Mouse (Mus musculus): Measurements from ENCODE around the gene Lta. TPM values are rescaled to one million over a fixed set of nuclear protein-coding genes. Genes with fewer than 3 reads are reported as not detected.

The Lta gene
- polyA plus RNA-seq, 1 experiment from 2014 or later = not detected

- 83% methylated on average over 28 of the region's 28 CpGs for WGBS
Measured at GRCm38 (mm10) chr17:35220156-35220952, 15.2 kb upstream of the Lta start, which contains the start of gene Gm16181. TSS of gene Gm16181 (plus strand) at chr17:35220834.

GRCm38 (mm10) chr17:35219601-35220041 lies 14.5 kb upstream of the Lta start:
- no peak for ATAC-seq (ENCODE audit: insufficient number of reproducible peaks, low FRiP score, low TSS enrichment, low read depth)
- Histone ChIP-seq H3K9me3 (no peaks in the 10 kb centered on the region), H3K27ac (no peak overlapping the region), H3K27me3 (no peaks in the 10 kb centered on the region), H3K4me2 (no peak overlapping the region), H3K36me3 (peaks cover 13% of the 10 kb centered on the region), H3K4me1 (0 out of 2 replicates have a peak, but pooled peaks cover 6% of the 10 kb centered on the region), H3K9ac (no peak overlapping the region), H3K4me3 (no peak overlapping the region)
- WGBS = 81% methylated on average over 6 of the region's 6 CpGs

More at GRCm38 (mm10) chr17:35220156-35220952, 15.2 kb upstream of the Lta start, which contains the start of gene Gm16181:
- Histone ChIP-seq H3K4me3 (no peak within 1 kb of the TSS), H3K9me3 (no peaks in the 10 kb centered on the region), H3K27me3 (no peaks in the 10 kb centered on the region), H3K9ac (no peak within 1 kb of the TSS), H3K4me2 (no peak within 1 kb of the TSS), H3K36me3 (peaks cover 18% of the 10 kb centered on the region), H3K27ac (no peak within 1 kb of the TSS), H3K4me1 (0 out of 2 replicates have a peak, but pooled peaks cover 6% of the 10 kb centered on the region)
- no peak for ATAC-seq (ENCODE audit: insufficient number of reproducible peaks, low FRiP score, low TSS enrichment, low read depth)

DNA sequence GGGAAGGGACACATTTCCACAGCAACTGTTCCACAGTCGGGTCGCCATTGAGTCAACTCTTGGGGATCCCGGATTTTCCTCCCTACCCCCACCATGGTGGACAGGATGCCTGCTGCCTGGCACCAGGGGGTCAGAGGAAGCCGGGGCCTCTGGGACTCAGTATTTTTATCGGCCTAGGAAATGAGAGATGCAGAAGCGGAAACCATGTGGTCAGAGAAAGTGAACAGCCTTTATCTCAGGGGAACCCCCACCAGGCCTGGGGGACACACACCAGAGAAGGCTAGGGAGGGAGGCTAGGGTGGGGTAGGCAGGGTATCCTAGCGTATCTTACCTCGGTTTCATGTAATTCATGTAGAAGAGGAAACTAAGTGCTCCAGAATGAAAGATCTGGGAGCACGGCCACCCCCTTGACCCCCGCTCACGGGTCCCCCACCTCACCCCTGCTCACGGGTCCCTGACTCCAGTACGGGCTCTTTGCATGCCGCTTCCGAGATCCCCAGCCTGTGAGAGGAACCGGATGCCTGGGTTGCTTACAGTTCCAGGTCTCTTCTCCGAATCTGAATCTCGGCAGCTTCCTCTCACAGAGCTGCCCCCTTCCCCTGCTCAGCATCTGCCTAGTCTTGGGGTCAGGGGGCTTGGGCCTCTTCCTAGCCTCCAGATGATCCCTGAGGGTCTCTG lies 13.5 kb upstream of the Lta start:
- Histone ChIP-seq H3K27me3 (no peaks in the 10 kb centered on the region), H3K36me3 (peaks cover 13% of the 10 kb centered on the region), H3K4me2 (no peak overlapping the region), H3K27ac (no peak overlapping the region), H3K9me3 (no peaks in the 10 kb centered on the region), H3K4me3 (no peak overlapping the region), H3K9ac (no peak overlapping the region), H3K4me1 (0 out of 2 replicates have a peak, but pooled peaks cover 6% of the 10 kb centered on the region)
- no peak for ATAC-seq (ENCODE audit: insufficient number of reproducible peaks, low FRiP score, low TSS enrichment, low read depth)
- 75% methylated on average over 18 of the region's 18 CpGs for WGBS

GRCm38 (mm10) chr17:35213071-35213470 lies 7.9 kb upstream of the Lta start:
- ATAC-seq (ENCODE audit: insufficient number of reproducible peaks, low FRiP score, low TSS enrichment, low read depth) = no peak
- H3K9me3 ChIP-seq = no peaks in the 10 kb centered on the region

DNA sequence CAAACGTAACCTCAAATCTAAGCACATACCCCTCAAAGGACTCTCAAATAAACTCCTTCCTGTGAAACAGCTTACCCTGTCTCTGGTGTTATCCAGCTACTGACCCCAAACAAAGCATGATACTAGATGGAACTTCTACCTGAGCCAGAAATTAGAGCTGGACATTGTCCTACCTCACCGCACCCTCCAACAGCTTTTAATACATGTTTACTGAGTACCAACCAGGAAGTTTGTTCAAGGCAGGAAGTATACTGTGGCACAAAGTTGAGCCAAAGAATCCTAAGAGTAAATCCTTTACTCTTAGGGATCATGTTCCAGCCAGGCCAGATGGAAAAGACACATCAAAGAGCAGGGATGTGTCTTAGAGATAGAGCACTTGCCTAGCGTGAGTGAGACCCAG lies 5.4 kb upstream of the Lta start:
- no peaks in the 10 kb centered on the region for H3K4me1 ChIP-seq
- H3K9me3 ChIP-seq = no peaks in the 10 kb centered on the region
- no peak overlapping the region for H3K9ac ChIP-seq
- H3K27me3 ChIP-seq = no peaks in the 10 kb centered on the region
- H3K4me3 ChIP-seq = no peak overlapping the region
- no peaks in the 10 kb centered on the region for H3K36me3 ChIP-seq
- ATAC-seq (ENCODE audit: insufficient number of reproducible peaks, low FRiP score, low TSS enrichment, low read depth) = no peak
- WGBS = 57% methylated on average over 3 of the region's 3 CpGs
- H3K27ac ChIP-seq = no peak overlapping the region
- H3K4me2 ChIP-seq = no peak overlapping the region

More at GRCm38 (mm10) chr17:35213071-35213470, 7.9 kb upstream of the Lta start:
- H3K4me2 ChIP-seq = no peak overlapping the region
- no peaks in the 10 kb centered on the region for H3K4me1 ChIP-seq
- 89% methylated on average over 5 of the region's 5 CpGs for WGBS
- no peaks in the 10 kb centered on the region for H3K36me3 ChIP-seq
- no peak overlapping the region for H3K27ac ChIP-seq
- H3K27me3 ChIP-seq = no peaks in the 10 kb centered on the region
- no peak overlapping the region for H3K4me3 ChIP-seq
- no peak overlapping the region for H3K9ac ChIP-seq

DNA sequence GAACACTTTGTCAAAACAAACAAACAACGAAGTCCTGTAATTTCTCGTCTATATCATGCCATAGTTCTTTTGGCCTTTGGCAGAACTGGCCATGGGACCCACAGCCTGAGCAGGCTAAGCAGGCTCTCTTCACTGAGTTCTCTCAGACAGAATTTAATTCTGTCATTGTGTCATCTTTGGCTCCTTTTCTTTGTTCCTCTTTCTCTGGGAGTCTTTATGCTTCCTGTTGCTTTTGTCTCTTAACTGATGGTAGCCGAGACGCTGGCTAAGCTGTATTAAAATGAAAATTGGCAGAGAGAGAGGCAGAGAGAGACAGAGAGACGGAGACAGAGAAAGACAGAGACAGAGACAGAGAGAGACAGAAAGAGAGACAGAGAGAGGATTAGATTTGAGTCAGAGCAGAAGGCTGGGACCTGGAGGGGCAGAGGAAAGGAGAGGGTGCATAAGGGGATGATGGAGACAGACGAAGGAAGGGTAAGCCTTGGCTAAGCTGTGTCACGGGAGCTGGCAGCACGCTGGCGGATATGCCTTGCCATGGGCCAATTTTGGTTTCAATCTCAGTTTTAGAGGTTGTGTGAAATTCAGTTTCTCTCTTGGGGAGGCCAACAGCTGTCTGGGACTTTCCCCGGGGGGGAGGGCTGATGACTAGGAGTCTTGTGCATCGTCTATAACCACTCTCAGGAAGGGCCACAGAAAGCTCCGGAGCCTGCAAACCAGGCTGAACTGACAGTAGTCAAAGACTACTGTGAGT lies 4.8 kb upstream of the Lta start:
- WGBS = 78% methylated on average over 12 of the region's 12 CpGs
- no peaks in the 10 kb centered on the region for H3K4me1 ChIP-seq
- H3K9ac ChIP-seq = no peak overlapping the region
- no peak overlapping the region for H3K4me2 ChIP-seq
- no peaks in the 10 kb centered on the region for H3K36me3 ChIP-seq
- H3K27ac ChIP-seq = no peak overlapping the region
- no peaks in the 10 kb centered on the region for H3K9me3 ChIP-seq
- peaks cover 5% of the 10 kb centered on the region for H3K27me3 ChIP-seq
- ATAC-seq (ENCODE audit: insufficient number of reproducible peaks, low FRiP score, low TSS enrichment, low read depth) = no peak
- no peak overlapping the region for H3K4me3 ChIP-seq

DNA sequence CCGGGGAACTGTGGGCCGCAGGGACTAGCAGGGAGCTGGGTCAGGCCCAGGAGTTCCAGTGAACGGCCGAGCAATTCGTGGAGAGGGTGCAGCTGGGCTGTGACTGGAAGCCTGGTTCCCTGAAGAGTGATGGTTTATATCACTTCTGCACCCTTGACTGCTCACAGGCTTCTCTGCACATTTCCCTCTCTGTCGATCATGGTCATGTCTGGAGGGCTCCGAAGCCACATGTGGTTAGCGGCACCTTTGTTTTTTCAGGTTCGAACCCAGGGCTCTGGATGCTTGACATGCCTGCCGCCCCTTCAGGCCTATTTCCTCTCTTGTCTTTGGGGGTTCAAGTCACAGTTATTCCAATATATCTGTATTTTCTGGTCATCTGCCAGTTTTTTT lies 224 bp upstream of the Lta start:
- H3K27me3 ChIP-seq = peaks cover 40% of the 10 kb centered on the region
- no peaks in the 10 kb centered on the region for H3K9me3 ChIP-seq
- H3K4me2 ChIP-seq = no peak overlapping the region
- no peak overlapping the region for H3K9ac ChIP-seq
- no peak overlapping the region for H3K4me3 ChIP-seq
- 47% methylated on average over 10 of the region's 10 CpGs for WGBS
- no peak overlapping the region for H3K27ac ChIP-seq
- no peaks in the 10 kb centered on the region for H3K36me3 ChIP-seq
- no peak for ATAC-seq (ENCODE audit: insufficient number of reproducible peaks, low FRiP score, low TSS enrichment, low read depth)
- peaks cover 4% of the 10 kb centered on the region; the same call in 1 of the 2 replicates for H3K4me1 ChIP-seq

GRCm38 (mm10) chr17:35202442-35202841 lies 2.7 kb downstream of the Lta start:
- ATAC-seq (ENCODE audit: insufficient number of reproducible peaks, low FRiP score, low TSS enrichment, low read depth) = no peak
- WGBS = 71% methylated on average over 4 of the region's 4 CpGs
- H3K9ac ChIP-seq = no peak overlapping the region
- H3K4me1 ChIP-seq = peaks cover 4% of the 10 kb centered on the region; the same call in 1 of the 2 replicates
- no peaks in the 10 kb centered on the region for H3K36me3 ChIP-seq
- no peak overlapping the region for H3K27ac ChIP-seq
- no peak overlapping the region for H3K4me2 ChIP-seq
- H3K27me3 ChIP-seq = peaks cover 51% of the 10 kb centered on the region
- H3K9me3 ChIP-seq = no peaks in the 10 kb centered on the region
- no peak overlapping the region for H3K4me3 ChIP-seq

- WGBS = 23% methylated on average over 13 of the region's 13 CpGs
- Histone ChIP-seq H3K36me3 (no peaks in the 10 kb centered on the region), H3K9ac (no peak within 1 kb of the TSS), H3K27me3 (peaks cover 54% of the 10 kb centered on the region), H3K4me1 (peaks cover 4% of the 10 kb centered on the region; the same call in 1 of the 2 replicates), H3K4me2 (0 out of 2 replicates have a peak within 1 kb of the TSS, but pooled peaks have one; percentile 5), H3K27ac (no peak within 1 kb of the TSS), H3K4me3 (peak within 1 kb of the TSS; percentile 12; the same call in 1 of the 2 replicates), H3K9me3 (no peaks in the 10 kb centered on the region)
- no peak for ATAC-seq (ENCODE audit: insufficient number of reproducible peaks, low FRiP score, low TSS enrichment, low read depth)
Measured at GRCm38 (mm10) chr17:35201787-35202186, 3.4 kb downstream of the Lta start, which contains the start of gene Tnf. TSS of gene Tnf (minus strand) at chr17:35202007.

GRCm38 (mm10) chr17:35201128-35201527 lies 4.0 kb downstream of the Lta start:
- H3K4me2 ChIP-seq = no peak overlapping the region
- H3K27me3 ChIP-seq = peaks cover 60% of the 10 kb centered on the region
- WGBS = 77% methylated on average over 11 of the region's 11 CpGs
- H3K4me3 ChIP-seq = peak overlapping the region; percentile 12; the same call in 1 of the 2 replicates
- peaks cover 7% of the 10 kb centered on the region; the same call in 1 of the 2 replicates for H3K4me1 ChIP-seq
- no peaks in the 10 kb centered on the region for H3K36me3 ChIP-seq
- no peak overlapping the region for H3K27ac ChIP-seq
- H3K9me3 ChIP-seq = no peaks in the 10 kb centered on the region
- no peak for ATAC-seq (ENCODE audit: insufficient number of reproducible peaks, low FRiP score, low TSS enrichment, low read depth)
- no peak overlapping the region for H3K9ac ChIP-seq

DNA sequence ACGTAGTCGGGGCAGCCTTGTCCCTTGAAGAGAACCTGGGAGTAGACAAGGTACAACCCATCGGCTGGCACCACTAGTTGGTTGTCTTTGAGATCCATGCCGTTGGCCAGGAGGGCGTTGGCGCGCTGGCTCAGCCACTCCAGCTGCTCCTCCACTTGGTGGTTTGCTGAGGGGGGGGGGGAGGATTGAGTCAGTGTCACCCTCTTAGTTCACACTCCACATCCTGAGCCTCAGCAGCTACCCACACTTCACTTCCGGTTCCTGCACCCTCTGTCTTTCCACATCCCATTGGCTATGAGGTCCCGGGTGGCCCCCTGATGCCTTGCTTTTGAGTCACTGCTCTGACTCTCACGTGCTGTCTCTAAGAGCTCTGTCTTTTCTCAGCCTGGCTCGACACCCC lies 4.8 kb downstream of the Lta start:
- peaks cover 14% of the 10 kb centered on the region for H3K4me1 ChIP-seq
- H3K27me3 ChIP-seq = peaks cover 67% of the 10 kb centered on the region
- H3K27ac ChIP-seq = no peak overlapping the region
- no peak overlapping the region for H3K4me3 ChIP-seq
- no peaks in the 10 kb centered on the region for H3K9me3 ChIP-seq
- 85% methylated on average over 10 of the region's 11 CpGs for WGBS
- H3K36me3 ChIP-seq = no peaks in the 10 kb centered on the region
- no peak for ATAC-seq (ENCODE audit: insufficient number of reproducible peaks, low FRiP score, low TSS enrichment, low read depth)
- H3K4me2 ChIP-seq = no peak overlapping the region
- H3K9ac ChIP-seq = no peak overlapping the region

Measured in limb, embryonic 15.5 days (tissue).